In genomic region chr11:18945778-18946177, GRCm38 (mm10) we compare ENCODE assay signal across 13 mouse cellular contexts.
A peak's percentile ranks its signal among the peaks of the same experiment; 100 is the strongest.
DNase-seq lines count a peak whose midpoint lies in the region; ATAC-seq and TF ChIP-seq lines count a peak whose summit lies in the region.
"Had no signal": no experiment of that assay in that cellular context is flagged by ENCODE, and none has a peak within 500 bp of the region (broad histone marks: within the 10 kb centered on the region; RNA-seq: fewer than 3 reads in every experiment).

No protein-coding gene starts in this region.

- no peak overlapping the region for H3K9ac ChIP-seq in hindbrain, embryonic 13.5 days
- H3K9ac ChIP-seq in hindbrain, embryonic 11.5 days (ENCODE audit: low read depth, low read length): no peak overlapping the region
- H3K9ac ChIP-seq in midbrain, embryonic 15.5 days: no peak overlapping the region
- no peak overlapping the region for H3K9ac ChIP-seq in midbrain, postnatal 0 days (replicated peaks; ENCODE audit: low read length, poor library complexity, severe bottlenecking)
- H3K9ac ChIP-seq in stomach, embryonic 16.5 days (ENCODE audit: low read length): no peak overlapping the region
- H3K9ac ChIP-seq: limb, embryonic 13.5 days had no signal

- peaks cover 12% of the 10 kb centered on the region for H3K36me3 ChIP-seq in hindbrain, embryonic 13.5 days
- H3K36me3 ChIP-seq in hindbrain, embryonic 11.5 days (ENCODE audit: control insufficient read depth, insufficient read depth, low read length): no peaks in the 10 kb centered on the region
- H3K36me3 ChIP-seq in midbrain, embryonic 15.5 days (replicated peaks): no peaks in the 10 kb centered on the region
- H3K36me3 ChIP-seq in midbrain, postnatal 0 days (ENCODE audit: insufficient read depth, low read length): no peaks in the 10 kb centered on the region
- H3K36me3 ChIP-seq in stomach, embryonic 16.5 days (ENCODE audit: control insufficient read depth, insufficient read depth, low read length): no peaks in the 10 kb centered on the region; the same call in 1 of the 2 replicates
- H3K36me3 ChIP-seq: limb, embryonic 13.5 days had no signal

- peak overlapping the region; percentile 76 for H3K27ac ChIP-seq in hindbrain, embryonic 13.5 days
- no peak overlapping the region; the same call in 1 of the 2 replicates for H3K27ac ChIP-seq in hindbrain, embryonic 11.5 days (ENCODE audit: low read depth, low read length)
- 0 out of 2 replicates have a peak overlapping the region, but pooled peaks have one; percentile 16 for H3K27ac ChIP-seq in midbrain, embryonic 15.5 days
- no peak overlapping the region; the same call in 1 of the 2 replicates for H3K27ac ChIP-seq in midbrain, postnatal 0 days (ENCODE audit: low read depth, low read length)
- H3K27ac ChIP-seq in stomach, embryonic 16.5 days (ENCODE audit: low read length): no peak overlapping the region; the same call in 1 of the 2 replicates
- H3K27ac ChIP-seq: limb, embryonic 13.5 days; macrophage had no signal

- DNase-seq in embryo, embryonic 10 days (ENCODE audit: low spot score): peak; percentile 63
- DNase-seq in embryo, embryonic 9.5 days (ENCODE audit: extremely low spot score): no peak
- DNase-seq in hindbrain, embryonic 11.5 days (ENCODE audit: low spot score): no peak
- DNase-seq in midbrain, postnatal 0 days (ENCODE audit: low spot score): no peak
- no peak for DNase-seq in B cell, adult 2 months
- DNase-seq: right cerebral cortex, postnatal 14 days had no signal

- WGBS in hindbrain, embryonic 13.5 days: 43% methylated on average over 3 of the region's 3 CpGs
- 36% methylated on average over 3 of the region's 3 CpGs for WGBS in hindbrain, embryonic 11.5 days
- WGBS in midbrain, embryonic 15.5 days: 49% methylated on average over 3 of the region's 3 CpGs
- 60% methylated on average over 3 of the region's 3 CpGs for WGBS in midbrain, postnatal 0 days
- WGBS in stomach, embryonic 16.5 days: 35% methylated on average over 3 of the region's 3 CpGs

- TF ChIP-seq CTCF in midbrain, postnatal 0 days (IDR thresholded peaks at IDR 0.05): no peak

- H3K27me3 ChIP-seq in hindbrain, embryonic 13.5 days: no peaks in the 10 kb centered on the region
- H3K27me3 ChIP-seq in hindbrain, embryonic 11.5 days (ENCODE audit: control insufficient read depth, insufficient read depth, low read length): no peaks in the 10 kb centered on the region
- H3K27me3 ChIP-seq in midbrain, embryonic 15.5 days (replicated peaks): no peaks in the 10 kb centered on the region
- H3K27me3 ChIP-seq in midbrain, postnatal 0 days (ENCODE audit: insufficient read depth, low read length): no peaks in the 10 kb centered on the region
- no peaks in the 10 kb centered on the region for H3K27me3 ChIP-seq in stomach, embryonic 16.5 days (ENCODE audit: control insufficient read depth, insufficient read depth, low read length)
- H3K27me3 ChIP-seq: Patski had no signal

- no peak overlapping the region for H3K4me2 ChIP-seq in hindbrain, embryonic 13.5 days
- no peak overlapping the region for H3K4me2 ChIP-seq in hindbrain, embryonic 11.5 days (replicated peaks; ENCODE audit: low read depth, low read length)
- no peak overlapping the region for H3K4me2 ChIP-seq in midbrain, embryonic 15.5 days
- no peak overlapping the region for H3K4me2 ChIP-seq in midbrain, postnatal 0 days (ENCODE audit: low read depth, low read length, poor library complexity, severe bottlenecking)
- no peak overlapping the region for H3K4me2 ChIP-seq in stomach, embryonic 16.5 days (ENCODE audit: low read depth, low read length)
- H3K4me2 ChIP-seq: limb, embryonic 13.5 days had no signal

- H3K9me3 ChIP-seq in hindbrain, embryonic 13.5 days: no peaks in the 10 kb centered on the region
- H3K9me3 ChIP-seq in hindbrain, embryonic 11.5 days (ENCODE audit: control insufficient read depth, low read length): no peaks in the 10 kb centered on the region
- no peaks in the 10 kb centered on the region for H3K9me3 ChIP-seq in midbrain, embryonic 15.5 days
- H3K9me3 ChIP-seq in midbrain, postnatal 0 days (ENCODE audit: low read length): no peaks in the 10 kb centered on the region
- no peaks in the 10 kb centered on the region for H3K9me3 ChIP-seq in stomach, embryonic 16.5 days (replicated peaks; ENCODE audit: control insufficient read depth, low read length)
- H3K9me3 ChIP-seq: limb, embryonic 13.5 days had no signal

- H3K4me3 ChIP-seq in hindbrain, embryonic 13.5 days: no peak overlapping the region
- H3K4me3 ChIP-seq in hindbrain, embryonic 11.5 days (ENCODE audit: low read depth, low read length): no peak overlapping the region
- H3K4me3 ChIP-seq in midbrain, embryonic 15.5 days: no peak overlapping the region
- H3K4me3 ChIP-seq in midbrain, postnatal 0 days (ENCODE audit: low read depth, low read length): no peak overlapping the region
- H3K4me3 ChIP-seq in stomach, embryonic 16.5 days (replicated peaks; ENCODE audit: low read length): no peak overlapping the region
- H3K4me3 ChIP-seq: limb, embryonic 13.5 days had no signal

- no peak for ATAC-seq in hindbrain, embryonic 13.5 days (ENCODE audit: low FRiP score)
- ATAC-seq in hindbrain, embryonic 11.5 days (ENCODE audit: low FRiP score): no peak
- no peak for ATAC-seq in midbrain, embryonic 15.5 days (replicated peaks)
- no peak for ATAC-seq in midbrain, postnatal 0 days (ENCODE audit: low FRiP score)
- peak; percentile 57; the same call in 1 of the 2 replicates for ATAC-seq in stomach, embryonic 16.5 days (ENCODE audit: insufficient read depth, low FRiP score)
- ATAC-seq: intestine, postnatal 0 days; Patski had no signal

- H3K4me1 ChIP-seq in hindbrain, embryonic 13.5 days (replicated peaks): peaks cover 74% of the 10 kb centered on the region
- no peaks in the 10 kb centered on the region; the same call in 1 of the 2 replicates for H3K4me1 ChIP-seq in hindbrain, embryonic 11.5 days (replicated peaks; ENCODE audit: control insufficient read depth, insufficient read depth, low read length)
- peaks cover 17% of the 10 kb centered on the region for H3K4me1 ChIP-seq in midbrain, embryonic 15.5 days
- H3K4me1 ChIP-seq in midbrain, postnatal 0 days (ENCODE audit: insufficient read depth, low read length): no peaks in the 10 kb centered on the region
- peaks cover 54% of the 10 kb centered on the region for H3K4me1 ChIP-seq in stomach, embryonic 16.5 days (ENCODE audit: control insufficient read depth, insufficient read depth, low read length)

Comparison
In these comparisons a context has a peak if more than half of its experiments do, and no peak if none do; other contexts are left out.
1. H3K27ac ChIP-seq: peak in hindbrain, embryonic 13.5 days (single experiment) and midbrain, embryonic 15.5 days (single experiment); none in hindbrain, embryonic 11.5 days (single experiment), midbrain, postnatal 0 days (single experiment) and stomach, embryonic 16.5 days (single experiment).